Mouse (Mus musculus) MEL (cell line): ENCODE measurements around the gene Cpox. TPM values are rescaled to one million over a fixed set of nuclear protein-coding genes. Genes with fewer than 3 reads are reported as not detected.
A peak's percentile ranks its signal among the peaks of the same experiment; 100 is the strongest.

ENCODE experiments used
- DNase-seq: peaks from one replicate; pipeline ENCODE4 v3.0.0; 2011; ENCODE audit warnings: low read depth, low spot score
- H3K27ac ChIP-seq: 2 replicates; pipeline ENCODE4 v1.5.1; 2012; ENCODE audit warnings: low read depth, mild to moderate bottlenecking, control low read depth, low read length, moderate library complexity; ENCODE audit not compliant: control insufficient read depth
- H3K27me3 ChIP-seq, 2 experiments: fragments of 150-350 bp in 1 of 2; sonication (generic) in 1 of 2; 2 replicates each; pipeline ENCODE4 v1.6.1; 2012; ENCODE audit warnings: low read length in 2 of 2, mild to moderate bottlenecking in 2 of 2, improper control_type of control experiment in 1 of 2, moderate library complexity in 1 of 2; ENCODE audit not compliant: insufficient read depth in 2 of 2, control insufficient read depth in 1 of 2
- H3K36me3 ChIP-seq, 2 experiments: 2 replicates each; pipeline ENCODE4 v1.6.1; 2012 to 2014; ENCODE audit warnings: low read length in 2 of 2, improper control_type of control experiment in 1 of 2, inconsistent platforms in 1 of 2, mild to moderate bottlenecking in 1 of 2; ENCODE audit not compliant: insufficient read depth in 2 of 2, control insufficient read depth in 1 of 2
- H3K4me1 ChIP-seq, 2 experiments: fragments of 150-350 bp in 1 of 2; sonication (generic) in 1 of 2; 2 replicates each; pipeline ENCODE4 v1.6.1; 2012; ENCODE audit warnings: low read length in 2 of 2, improper control_type of control experiment in 1 of 2, mild to moderate bottlenecking in 1 of 2; ENCODE audit not compliant: insufficient read depth in 2 of 2, control insufficient read depth in 1 of 2
- H3K4me3 ChIP-seq, 2 experiments: fragments of 150-350 bp in 1 of 2; sonication (generic) in 1 of 2; 2 replicates each; pipeline ENCODE4 v1.5.1; 2012; ENCODE audit warnings: low read depth in 2 of 2, low read length in 2 of 2, mild to moderate bottlenecking in 2 of 2, moderate library complexity in 2 of 2, control low read depth in 1 of 2, improper control_type of control experiment in 1 of 2; ENCODE audit not compliant: control insufficient read depth in 1 of 2, insufficient read depth in 1 of 2
- H3K79me2 ChIP-seq: 2 replicates; pipeline ENCODE4 v1.6.1; 2012; ENCODE audit warnings: mild to moderate bottlenecking, low read length, moderate library complexity; ENCODE audit not compliant: control insufficient read depth, poor library complexity, insufficient read depth
- H3K9ac ChIP-seq: 2 replicates; pipeline ENCODE4 v1.6.1; 2012; ENCODE audit warnings: low read depth, mild to moderate bottlenecking, control low read depth, low read length, moderate library complexity; ENCODE audit not compliant: control insufficient read depth, poor library complexity, severe bottlenecking
- H3K9me3 ChIP-seq: fragments of 150-350 bp; sonication (generic); replicated peaks from 2 replicates; pipeline ENCODE4 v1.6.1; 2012; ENCODE audit warnings: mild to moderate bottlenecking, low read length, improper control_type of control experiment, moderate library complexity; ENCODE audit not compliant: insufficient read depth
- BHLHE40 ChIP-seq: IDR thresholded peaks from 2 replicates; pipeline ENCODE4 v1.6.1; 2012; ENCODE audit warnings: low read depth, mild to moderate bottlenecking, inconsistent platforms, low read length, improper control_type of control experiment, borderline replicate concordance
- CHD1 ChIP-seq: IDR thresholded peaks from 2 replicates; pipeline ENCODE4 v1.6.1; 2012; ENCODE audit warnings: low read depth, mild to moderate bottlenecking, inconsistent platforms, low read length, improper control_type of control experiment
- CHD2 ChIP-seq: IDR thresholded peaks from 2 replicates; pipeline ENCODE4 v1.6.1; 2011; ENCODE audit warnings: low read length, improper control_type of control experiment
- CTCF ChIP-seq, 3 experiments: IDR thresholded peaks in 2 of 3; conservative IDR thresholded peaks in 1 of 3; 2 replicates each; pipeline ENCODE4 v1.5.1; 2011 to 2012; ENCODE audit warnings: low read length in 3 of 3, low read depth in 2 of 3, mild to moderate bottlenecking in 2 of 3, improper control_type of control experiment in 1 of 3, inconsistent platforms in 1 of 3, mixed read lengths in 1 of 3, moderate library complexity in 1 of 3; ENCODE audit not compliant: control insufficient read depth in 1 of 3, insufficient read depth in 1 of 3, poor library complexity in 1 of 3, severe bottlenecking in 1 of 3
- E2F4 ChIP-seq: IDR thresholded peaks from 2 replicates; pipeline ENCODE4 v1.6.1; 2011; ENCODE audit warnings: low read depth, low read length, improper control_type of control experiment, borderline replicate concordance
- ELF1 ChIP-seq: IDR thresholded peaks from 2 replicates; pipeline ENCODE4 v1.6.1; 2014; ENCODE audit warnings: low read depth, mild to moderate bottlenecking, inconsistent platforms, low read length, improper control_type of control experiment, moderate library complexity
- EP300 ChIP-seq, 2 experiments: IDR thresholded peaks; 2 replicates each; pipeline ENCODE4 v1.6.1; 2011; ENCODE audit warnings: improper control_type of control experiment in 2 of 2, low read length in 2 of 2, low read depth in 1 of 2, mild to moderate bottlenecking in 1 of 2
- ETS1 ChIP-seq: IDR thresholded peaks from 2 replicates; pipeline ENCODE4 v1.6.1; 2012; ENCODE audit warnings: low read depth, mild to moderate bottlenecking, inconsistent platforms, low read length, improper control_type of control experiment, moderate library complexity
- GABPA ChIP-seq: IDR thresholded peaks from 2 replicates; pipeline ENCODE4 v1.6.1; 2012; ENCODE audit warnings: low read depth, mild to moderate bottlenecking, inconsistent platforms, low read length, improper control_type of control experiment, moderate library complexity
- GATA1 ChIP-seq: IDR thresholded peaks from 2 replicates; pipeline ENCODE4 v1.6.1; 2011; ENCODE audit warnings: low read depth, low read length, improper control_type of control experiment
- HCFC1 ChIP-seq: IDR thresholded peaks from 2 replicates; pipeline ENCODE4 v1.6.1; 2012; ENCODE audit warnings: low read depth, mild to moderate bottlenecking, inconsistent platforms, low read length, improper control_type of control experiment, moderate library complexity
- JUND ChIP-seq: IDR thresholded peaks from 2 replicates; pipeline ENCODE4 v1.6.1; 2011; ENCODE audit warnings: low read depth, mild to moderate bottlenecking, improper control_type of control experiment, low read length
- KAT2A ChIP-seq: conservative IDR thresholded peaks from 2 replicates; pipeline ENCODE4 v1.6.1; 2012; ENCODE audit warnings: low read depth, low read length, improper control_type of control experiment, inconsistent platforms
- MAZ ChIP-seq: IDR thresholded peaks from 2 replicates; pipeline ENCODE4 v1.6.1; 2012; ENCODE audit warnings: low read depth, mild to moderate bottlenecking, inconsistent platforms, low read length, improper control_type of control experiment
- MXI1 ChIP-seq: IDR thresholded peaks from 2 replicates; pipeline ENCODE4 v1.6.1; 2011; ENCODE audit warnings: mild to moderate bottlenecking, low read depth, low read length, improper control_type of control experiment
- MYC ChIP-seq: IDR thresholded peaks from 2 replicates; pipeline ENCODE4 v1.6.1; 2011; ENCODE audit warnings: low read depth, mild to moderate bottlenecking, low read length, improper control_type of control experiment, moderate library complexity
- POLR2AphosphoS2 ChIP-seq: IDR thresholded peaks from 2 replicates; pipeline ENCODE4 v1.6.1; 2011; ENCODE audit warnings: low read length, improper control_type of control experiment
- POLR2AphosphoS5 ChIP-seq: IDR thresholded peaks from 2 replicates; pipeline ENCODE4 v1.6.1; 2012; ENCODE audit warnings: low read depth, borderline replicate concordance, mild to moderate bottlenecking, inconsistent platforms, low read length, moderate library complexity, mixed read lengths
- RAD21 ChIP-seq: IDR thresholded peaks from 2 replicates; pipeline ENCODE4 v1.6.1; 2011; ENCODE audit warnings: mild to moderate bottlenecking, low read depth, low read length, improper control_type of control experiment
- SMC3 ChIP-seq: IDR thresholded peaks from 2 replicates; pipeline ENCODE4 v1.6.1; 2011; ENCODE audit warnings: low read depth, low read length, improper control_type of control experiment
- TAL1 ChIP-seq: IDR thresholded peaks from 2 replicates; pipeline ENCODE4 v1.6.1; 2012; ENCODE audit warnings: mild to moderate bottlenecking, inconsistent platforms, low read length, moderate library complexity, mixed read lengths
- TBP ChIP-seq: IDR thresholded peaks from 2 replicates; pipeline ENCODE4 v1.8.0; 2011; ENCODE audit warnings: low read depth, low read length, improper control_type of control experiment
- TCF12 ChIP-seq: IDR thresholded peaks from 2 replicates; pipeline ENCODE4 v1.6.1; 2014; ENCODE audit warnings: low read depth, mild to moderate bottlenecking, inconsistent platforms, low read length, improper control_type of control experiment, moderate library complexity
- USF1 ChIP-seq: IDR thresholded peaks from 2 replicates; pipeline ENCODE4 v1.6.1; 2014; ENCODE audit warnings: low read depth, mild to moderate bottlenecking, inconsistent platforms, low read length, improper control_type of control experiment, moderate library complexity
- USF2 ChIP-seq, 2 experiments: IDR thresholded peaks; 2 replicates each; pipeline ENCODE4 v1.6.1; 2011 to 2012; ENCODE audit warnings: improper control_type of control experiment in 2 of 2, low read length in 2 of 2, borderline replicate concordance in 1 of 2, inconsistent platforms in 1 of 2, low read depth in 1 of 2, mild to moderate bottlenecking in 1 of 2; ENCODE audit not compliant: insufficient read depth in 1 of 2
- ZKSCAN1 ChIP-seq: IDR thresholded peaks from 2 replicates; pipeline ENCODE4 v1.6.1; 2012; ENCODE audit warnings: low read depth, mild to moderate bottlenecking, inconsistent platforms, low read length, improper control_type of control experiment, moderate library complexity
- ZMIZ1 ChIP-seq: IDR thresholded peaks from 2 replicates; pipeline ENCODE4 v1.6.1; 2012; ENCODE audit warnings: low read depth, mild to moderate bottlenecking, inconsistent platforms, low read length, improper control_type of control experiment, moderate library complexity
- polyA plus RNA-seq, 2 experiments: library from polyadenylated mRNA; stranded (reverse) in 1 of 2; unstranded in 1 of 2; fragments of >175 nt in 1 of 2; fragments of >200 nt in 1 of 2; gene quantifications; 2 replicates each; pipeline versions ENCODE4 v1.2.1 to v1.2.4; 2012; ENCODE audit warnings: low replicate concordance in 2 of 2, low read depth in 1 of 2; ENCODE audit not compliant: insufficient read length in 2 of 2, insufficient read depth in 1 of 2, missing spikeins in 1 of 2
- total RNA-seq: library from RNA; depleted of rRNA; stranded (reverse); fragments of 300-350 nt; gene quantifications from 2 replicates; pipeline ENCODE4 v1.2.3, GENCODE M21; 2012

The Cpox gene
- total and polyA plus RNA-seq, 3 experiments: 110 to 421 (median 159) TPM

DNA sequence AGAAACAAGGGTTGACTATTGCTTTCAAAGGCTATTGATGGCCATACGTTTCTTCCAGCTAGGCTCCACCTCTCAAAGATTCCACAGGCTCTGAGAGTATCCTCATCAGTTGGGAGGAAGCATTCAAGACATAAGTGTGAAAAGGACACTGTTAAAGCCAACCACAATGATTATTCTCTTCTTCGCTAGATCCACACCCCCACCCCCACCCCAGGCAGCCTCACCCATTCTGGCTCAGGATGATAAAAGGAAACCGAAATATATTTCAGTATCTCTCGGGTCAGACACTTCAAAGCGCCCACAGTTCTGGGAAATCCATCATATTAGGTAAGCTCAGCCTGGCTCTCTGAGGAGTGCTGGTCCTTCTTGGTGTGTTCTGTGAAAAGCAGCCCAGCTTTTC, 8.3 kb upstream of the Cpox start (continued):
- TF ChIP-seq GABPA: no peak
- no peak for TF ChIP-seq USF1
- no peak for TF ChIP-seq USF2 (IDR thresholded peaks at IDR 0.05; ENCODE audit: borderline replicate concordance in 1 of 2, insufficient read depth in 1 of 2, low read depth in 1 of 2, low read length in 2 of 2)
- TF ChIP-seq CHD1: no peak
- TF ChIP-seq MXI1: no peak
- no peak for TF ChIP-seq ZKSCAN1
- TF ChIP-seq TAL1: peak; percentile 87
- peak; percentile 14; the same call in 1 of the 2 replicates for TF ChIP-seq SMC3
- TF ChIP-seq MAZ: no peak
- TF ChIP-seq KAT2A: no peak
- peak; percentile 90 to 97 for TF ChIP-seq EP300 (IDR thresholded peaks at IDR 0.05; ENCODE audit: low read depth in 1 of 2, low read length in 2 of 2)
- no peak for TF ChIP-seq POLR2AphosphoS2
- TF ChIP-seq TCF12: peak; percentile 92
- no peak for TF ChIP-seq RAD21
- no peak for TF ChIP-seq BHLHE40
- TF ChIP-seq ELF1: no peak
- TF ChIP-seq MYC: no peak
- 0 out of 2 replicates have a peak, but pooled peaks have one; percentile 47 for TF ChIP-seq ZMIZ1
- no peak for TF ChIP-seq POLR2AphosphoS5
- TF ChIP-seq CHD2: peak; percentile 57
- peak; percentile 72 for TF ChIP-seq GATA1
- TF ChIP-seq ETS1: peak; percentile 81
- TF ChIP-seq, all 39 proteins: peak for 13

DNA sequence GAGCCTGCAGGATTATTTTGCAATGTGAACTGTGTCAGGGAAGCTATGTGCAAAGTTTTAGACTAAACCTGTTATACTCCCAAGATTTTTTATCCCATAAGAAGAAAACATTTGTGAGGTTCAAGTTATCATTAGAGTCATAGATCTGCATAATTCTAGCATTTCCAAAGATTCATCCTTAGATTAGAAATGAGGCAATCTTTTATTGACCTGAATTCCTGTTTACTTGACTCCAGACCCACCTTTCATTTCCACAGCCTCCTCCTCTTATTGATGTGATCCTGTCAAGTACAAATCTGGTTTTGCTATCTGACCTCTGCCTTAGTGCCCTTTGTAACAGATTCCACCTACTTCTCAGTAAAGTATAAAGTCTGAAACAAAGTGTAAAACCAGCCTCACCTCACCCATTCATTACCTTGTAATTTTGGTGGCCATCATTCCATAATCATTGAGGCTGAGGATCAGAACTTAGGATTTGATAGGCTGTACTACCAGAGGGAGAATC, 7.8 kb upstream of the Cpox start:
- TF ChIP-seq ZKSCAN1 (no peak), JUND (no peak), HCFC1 (no peak), ETS1 (no peak), GABPA (no peak), POLR2AphosphoS2 (no peak), E2F4 (no peak), CTCF (IDR thresholded peaks at IDR 0.05 in 2 of 3, conservative IDR thresholded peaks at IDR 0.05 in 1 of 3; ENCODE audit: control insufficient read depth in 1 of 3, insufficient read depth in 1 of 3, low read depth in 2 of 3, low read length in 3 of 3, poor library complexity in 1 of 3, severe bottlenecking in 1 of 3) (no peak), TBP (no peak), MYC (no peak), CHD2 (no peak), TAL1 (no peak)
- Histone ChIP-seq H3K4me3 (peak overlapping the region in 1 of 2 experiments; percentile 1; a peak in 1 of 4 replicates), H3K36me3 (peaks cover 0 to 22% of the 10 kb centered on the region in 2 experiments; a peak in 2 of 4 replicates), H3K9me3 (no peaks in the 10 kb centered on the region), H3K27me3 (no peaks in the 10 kb centered on the region), H3K79me2 (no peaks in the 10 kb centered on the region), H3K4me1 (peaks cover 13 to 14% of the 10 kb centered on the region in 2 experiments), H3K9ac (no peak overlapping the region), H3K27ac (peak overlapping the region; percentile 50)
- DNase-seq: peak; percentile 23
